Mouse (Mus musculus) neural tube, embryonic 15.5 days (tissue): Measurements from ENCODE around the gene Ctsz. TPM values are rescaled to one million over a fixed set of nuclear protein-coding genes. Genes with fewer than 3 reads are reported as not detected.

Source experiments
- ATAC-seq: fragments of 200-750 bp; cut with Nextera tagmentation; 2 replicates; pipeline ENCODE4 v1.8.0; 2017; ENCODE audit warnings: mild to moderate bottlenecking, moderate TSS enrichment, moderate library complexity; ENCODE audit not compliant: low FRiP score
- H3K27ac ChIP-seq: fragments of 300-500 bp; sonication (generic); replicated peaks from 2 replicates; pipeline ENCODE4 v1.5.1; 2015; ENCODE audit warnings: mild to moderate bottlenecking, inconsistent platforms
- H3K27me3 ChIP-seq: fragments of 300-500 bp; sonication (generic); replicated peaks from 2 replicates; pipeline ENCODE4 v1.6.1; 2015; ENCODE audit warnings: inconsistent platforms
- H3K36me3 ChIP-seq: fragments of 300-500 bp; sonication (generic); 2 replicates; pipeline ENCODE4 v1.6.1; 2015; ENCODE audit warnings: inconsistent platforms
- H3K4me1 ChIP-seq: fragments of 300-500 bp; sonication (generic); 2 replicates; pipeline ENCODE4 v1.6.1; 2015; ENCODE audit warnings: inconsistent platforms
- H3K4me2 ChIP-seq: fragments of 300-500 bp; sonication (generic); 2 replicates; pipeline ENCODE4 v1.6.1; 2015; ENCODE audit warnings: inconsistent platforms, mild to moderate bottlenecking, moderate library complexity
- H3K4me3 ChIP-seq: fragments of 300-500 bp; sonication (generic); replicated peaks from 2 replicates; pipeline ENCODE4 v1.5.1; 2015; ENCODE audit warnings: mild to moderate bottlenecking, inconsistent platforms
- H3K9ac ChIP-seq: fragments of 300-500 bp; sonication (generic); replicated peaks from 2 replicates; pipeline ENCODE4 v1.6.1; 2015; ENCODE audit warnings: mild to moderate bottlenecking, inconsistent platforms
- H3K9me3 ChIP-seq: fragments of 300-500 bp; sonication (generic); replicated peaks from 2 replicates; pipeline ENCODE4 v1.6.1; 2016; ENCODE audit warnings: inconsistent platforms
- WGBS: fragments of 180-500 bp; shearing (Covaris S2); methylation state at CpG from one replicate; pipeline ENCODE4 v1.1.7; 2015; ENCODE audit warnings: mixed read lengths; 5-methylcytosine and 5-hydroxymethylcytosine counted together
- polyA plus RNA-seq: library from polyadenylated mRNA; unstranded; fragments of >200 nt; fragmentation: Nextera tagmentation; extraction: Ambion mirVana; gene quantifications from 2 replicates; pipeline ENCODE4 v1.2.1, GENCODE M21; 2015

Gene Ctsz
- polyA plus RNA-seq, 1 experiment from 2014 or later, result 85.7 TPM

DNA sequence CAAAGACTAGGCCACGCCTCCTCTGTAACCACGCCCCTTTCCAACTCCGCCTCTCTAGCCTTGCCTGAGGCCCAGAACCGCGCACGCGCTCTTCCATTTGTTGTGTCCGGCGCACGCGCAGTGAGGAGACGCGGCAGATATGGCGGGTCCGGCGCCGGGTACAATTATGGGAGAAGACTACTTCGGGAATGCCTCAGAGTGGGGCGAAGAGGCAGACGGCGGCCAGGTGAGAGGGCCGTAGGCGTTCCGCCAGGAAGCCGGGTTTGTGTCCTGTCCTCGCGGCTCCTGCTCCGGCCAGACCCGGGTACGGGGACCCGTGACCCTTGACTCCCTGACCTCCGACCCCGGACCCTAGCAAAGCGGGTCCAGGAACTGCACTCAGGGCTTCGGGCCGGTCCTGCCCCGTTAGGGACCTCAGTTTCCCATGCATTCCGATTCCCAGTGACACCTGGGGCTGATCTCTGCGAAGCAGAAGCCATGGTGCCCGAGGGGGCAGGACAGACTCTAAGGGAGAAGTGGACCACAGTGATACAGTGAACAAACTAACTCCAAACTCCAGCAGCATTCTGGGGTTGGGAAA is 23.0 kb downstream of the Ctsz start, which contains the start of gene Nelfcd:
Nelfcd (plus strand) TSS at position 74 of the 580 bp plus-strand sequence.
- H3K4me3 ChIP-seq, result peak within 1 kb of the TSS; percentile 64
- peak; percentile 96 for ATAC-seq
- H3K27ac ChIP-seq, result no peak within 1 kb of the TSS
- H3K9ac ChIP-seq, result peak within 1 kb of the TSS; percentile 60
- H3K36me3 ChIP-seq, result no peaks in the 10 kb centered on the region
- peaks cover 14% of the 10 kb centered on the region for H3K4me1 ChIP-seq
- peak within 1 kb of the TSS; percentile 88 for H3K4me2 ChIP-seq
- H3K9me3 ChIP-seq, result no peaks in the 10 kb centered on the region
- H3K27me3 ChIP-seq, result no peaks in the 10 kb centered on the region
- WGBS, result under 1% methylated on average over 40 of the region's 40 CpGs

GRCm38 (mm10) chr2:174415001-174415730 is 23.7 kb downstream of the Ctsz start:
- Histone ChIP-seq H3K27me3 (no peaks in the 10 kb centered on the region), H3K9me3 (no peaks in the 10 kb centered on the region), H3K9ac (no peak overlapping the region), H3K4me2 (peak overlapping the region; percentile 88), H3K4me1 (peaks cover 14% of the 10 kb centered on the region), H3K27ac (no peak overlapping the region), H3K36me3 (no peaks in the 10 kb centered on the region), H3K4me3 (peak overlapping the region; percentile 64)
- ATAC-seq, result peak; percentile 35
- 46% methylated on average over 18 of the region's 18 CpGs for WGBS

DNA sequence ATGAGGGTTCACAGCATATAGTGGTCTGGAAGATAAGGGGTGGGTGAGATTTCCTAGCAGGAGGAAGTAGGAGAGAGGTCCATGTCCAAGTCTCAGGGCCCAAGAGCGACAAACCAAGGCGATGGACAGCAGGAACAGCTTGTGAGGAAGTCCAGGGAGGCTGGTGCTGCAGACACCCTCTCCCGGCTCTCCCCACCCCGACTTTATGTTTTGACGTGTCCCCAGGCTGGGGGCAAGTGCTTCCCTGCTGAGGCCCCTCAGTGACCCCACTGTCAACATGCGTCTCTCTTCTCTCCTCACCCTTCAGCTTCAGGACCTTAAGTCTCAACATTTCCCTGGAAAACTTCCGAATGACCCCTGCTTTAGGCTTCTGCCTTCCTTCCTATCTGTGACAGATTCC is 25.7 kb downstream of the Ctsz start:
- Histone ChIP-seq H3K4me2 (no peak overlapping the region), H3K4me3 (no peak overlapping the region), H3K36me3 (no peaks in the 10 kb centered on the region), H3K9me3 (no peaks in the 10 kb centered on the region), H3K27me3 (no peaks in the 10 kb centered on the region), H3K9ac (no peak overlapping the region), H3K4me1 (peaks cover 14% of the 10 kb centered on the region), H3K27ac (no peak overlapping the region)
- 81% methylated on average over 7 of the region's 7 CpGs for WGBS
- no peak for ATAC-seq

GRCm38 (mm10) chr2:174410222-174410621 is 28.6 kb downstream of the Ctsz start:
- H3K9me3 ChIP-seq, result no peaks in the 10 kb centered on the region
- H3K36me3 ChIP-seq, result no peaks in the 10 kb centered on the region
- no peaks in the 10 kb centered on the region for H3K4me1 ChIP-seq
- no peak overlapping the region for H3K4me2 ChIP-seq
- 34% methylated on average over 2 of the region's 2 CpGs for WGBS
- H3K27me3 ChIP-seq, result no peaks in the 10 kb centered on the region
- H3K9ac ChIP-seq, result no peak overlapping the region
- no peak overlapping the region for H3K4me3 ChIP-seq
- no peak overlapping the region for H3K27ac ChIP-seq
- ATAC-seq, result no peak

DNA sequence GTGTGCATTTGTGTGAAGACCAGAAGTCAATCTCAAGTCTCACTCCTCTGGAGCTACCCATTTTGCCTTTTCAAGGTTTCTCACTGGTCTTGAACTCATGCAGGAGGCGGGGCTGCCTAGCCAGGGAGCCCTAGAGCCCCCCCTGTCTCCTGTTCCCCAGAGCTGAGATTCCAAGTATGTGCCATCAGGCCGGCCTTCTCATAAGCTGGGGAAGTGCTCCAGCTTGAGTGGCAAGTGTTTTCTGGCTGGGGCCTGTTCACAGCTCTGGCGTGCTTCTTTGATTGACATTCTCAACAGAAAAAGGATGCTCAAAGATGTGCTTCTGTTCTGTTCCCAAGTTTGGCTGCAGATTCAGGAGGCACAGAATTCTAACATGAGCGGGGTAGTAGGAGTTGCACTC is 38.4 kb downstream of the Ctsz start:
- Histone ChIP-seq H3K27me3 (no peaks in the 10 kb centered on the region), H3K4me2 (no peak overlapping the region), H3K27ac (no peak overlapping the region), H3K4me3 (no peak overlapping the region), H3K36me3 (no peaks in the 10 kb centered on the region), H3K4me1 (no peaks in the 10 kb centered on the region), H3K9me3 (no peaks in the 10 kb centered on the region), H3K9ac (no peak overlapping the region)
- ATAC-seq, result no peak
- WGBS, result 86% methylated on average over 4 of the region's 4 CpGs

- Histone ChIP-seq H3K36me3 (no peaks in the 10 kb centered on the region), H3K27me3 (no peaks in the 10 kb centered on the region), H3K9me3 (no peaks in the 10 kb centered on the region), H3K4me2 (no peak overlapping the region), H3K27ac (no peak overlapping the region), H3K4me3 (no peak overlapping the region), H3K9ac (no peak overlapping the region), H3K4me1 (no peaks in the 10 kb centered on the region)
- WGBS, result 89% methylated on average over 6 of the region's 6 CpGs
- no peak for ATAC-seq
Observed at GRCm38 (mm10) chr2:174397881-174398280, 41.0 kb downstream of the Ctsz start.

DNA sequence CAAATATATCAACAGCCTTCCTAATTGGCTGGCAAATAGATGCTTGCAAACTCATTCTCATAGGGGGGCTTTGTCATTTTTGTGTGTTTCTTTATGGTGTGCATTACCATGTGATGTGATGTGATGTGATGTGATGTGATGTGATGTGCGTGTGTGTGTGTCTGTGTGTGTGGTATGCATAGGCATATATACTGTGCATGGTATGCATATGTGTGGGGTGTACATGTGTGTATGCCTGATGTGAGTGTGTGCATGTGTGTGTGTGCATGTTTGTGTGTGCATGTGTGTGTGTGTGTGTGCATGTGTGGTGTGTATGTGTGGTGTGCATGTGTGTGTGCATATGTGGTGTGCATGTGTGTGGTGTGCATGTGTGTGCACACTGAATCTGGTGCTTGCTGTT is 41.8 kb downstream of the Ctsz start:
- no peak overlapping the region for H3K4me3 ChIP-seq
- no peak for ATAC-seq
- H3K9me3 ChIP-seq, result 0 out of 2 replicates have a peak, but pooled peaks cover 2% of the 10 kb centered on the region
- no peaks in the 10 kb centered on the region for H3K36me3 ChIP-seq
- H3K9ac ChIP-seq, result no peak overlapping the region
- no peak overlapping the region for H3K4me2 ChIP-seq
- WGBS, result 96% methylated on average over 1 of the region's 1 CpGs
- H3K27me3 ChIP-seq, result no peaks in the 10 kb centered on the region
- H3K4me1 ChIP-seq, result no peaks in the 10 kb centered on the region
- no peak overlapping the region for H3K27ac ChIP-seq

DNA sequence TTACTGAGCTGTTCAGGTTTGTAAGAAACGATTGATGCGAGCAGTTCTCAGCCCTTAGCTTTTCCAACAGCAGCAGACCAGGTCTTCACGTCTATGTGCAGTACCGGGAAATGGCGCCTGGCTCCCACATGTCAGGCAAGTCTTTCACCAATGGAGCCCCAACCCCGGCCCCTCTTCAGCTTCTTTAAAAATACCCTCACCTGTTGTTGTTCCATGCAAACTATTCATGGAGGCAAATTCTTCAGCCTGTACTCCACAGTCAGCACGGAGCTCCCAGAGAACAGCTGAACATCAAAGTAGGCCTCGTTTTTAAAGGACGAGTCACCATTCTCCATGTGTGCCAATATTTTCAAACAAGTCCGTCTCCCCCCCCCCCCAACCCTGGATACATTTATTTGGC is 42.2 kb downstream of the Ctsz start:
- Histone ChIP-seq H3K4me1 (no peaks in the 10 kb centered on the region), H3K27me3 (no peaks in the 10 kb centered on the region), H3K36me3 (no peaks in the 10 kb centered on the region), H3K9ac (no peak overlapping the region), H3K27ac (no peak overlapping the region), H3K4me2 (no peak overlapping the region), H3K4me3 (no peak overlapping the region), H3K9me3 (0 out of 2 replicates have a peak, but pooled peaks cover 4% of the 10 kb centered on the region)
- ATAC-seq, result no peak
- WGBS, result 92% methylated on average over 10 of the region's 10 CpGs

DNA sequence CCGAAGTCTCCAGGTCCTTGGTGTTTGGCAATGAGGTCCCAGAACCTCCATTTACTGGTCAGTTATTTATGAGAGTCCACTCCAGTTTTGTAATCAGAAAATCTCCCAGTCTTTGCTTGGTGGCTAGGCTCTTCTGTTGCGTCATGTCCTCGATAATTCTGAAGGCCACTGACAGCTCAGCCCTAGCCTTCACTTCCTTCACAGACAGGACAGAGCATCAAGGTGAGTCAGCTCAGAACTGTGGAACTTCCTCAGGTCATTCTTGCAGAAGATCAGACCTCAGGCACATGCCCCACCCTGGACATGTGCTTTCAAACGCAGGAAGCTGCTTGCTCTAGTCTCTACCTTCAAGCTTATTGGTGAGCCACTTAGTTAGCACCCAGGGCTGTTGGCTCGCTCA is 45.5 kb downstream of the Ctsz start:
- H3K27ac ChIP-seq, result no peak overlapping the region
- 89% methylated on average over 5 of the region's 5 CpGs for WGBS
- no peaks in the 10 kb centered on the region for H3K4me1 ChIP-seq
- no peak for ATAC-seq
- no peak overlapping the region for H3K4me2 ChIP-seq
- no peak overlapping the region for H3K4me3 ChIP-seq
- no peaks in the 10 kb centered on the region for H3K36me3 ChIP-seq
- no peaks in the 10 kb centered on the region for H3K27me3 ChIP-seq
- no peak overlapping the region for H3K9ac ChIP-seq
- peaks cover 4% of the 10 kb centered on the region; the same call in 1 of the 2 replicates for H3K9me3 ChIP-seq

DNA sequence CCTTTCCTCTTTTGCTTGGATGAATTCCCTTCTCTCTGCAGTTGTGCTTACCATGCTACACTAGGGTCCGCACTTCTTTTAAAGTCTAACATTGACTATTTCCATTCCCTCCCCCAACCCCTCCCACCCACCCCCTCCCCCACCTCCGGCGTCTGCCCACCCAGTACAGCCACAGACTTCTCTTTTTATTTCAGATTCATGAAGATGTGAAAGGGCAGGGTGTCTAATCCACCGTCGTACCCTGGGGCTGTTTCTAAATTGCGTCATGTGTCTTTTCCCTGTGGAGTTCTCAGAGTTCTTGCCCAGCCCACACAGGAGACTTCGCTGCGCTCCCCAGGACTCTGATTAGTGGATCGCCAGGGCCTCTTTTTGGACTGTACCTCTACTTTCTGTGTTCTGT is 46.3 kb downstream of the Ctsz start:
- Histone ChIP-seq H3K4me3 (no peak overlapping the region), H3K27ac (no peak overlapping the region), H3K9ac (no peak overlapping the region), H3K4me1 (no peaks in the 10 kb centered on the region), H3K27me3 (no peaks in the 10 kb centered on the region), H3K9me3 (peaks cover 4% of the 10 kb centered on the region; the same call in 1 of the 2 replicates), H3K4me2 (no peak overlapping the region), H3K36me3 (no peaks in the 10 kb centered on the region)
- no peak for ATAC-seq
- WGBS, result 72% methylated on average over 9 of the region's 9 CpGs

DNA sequence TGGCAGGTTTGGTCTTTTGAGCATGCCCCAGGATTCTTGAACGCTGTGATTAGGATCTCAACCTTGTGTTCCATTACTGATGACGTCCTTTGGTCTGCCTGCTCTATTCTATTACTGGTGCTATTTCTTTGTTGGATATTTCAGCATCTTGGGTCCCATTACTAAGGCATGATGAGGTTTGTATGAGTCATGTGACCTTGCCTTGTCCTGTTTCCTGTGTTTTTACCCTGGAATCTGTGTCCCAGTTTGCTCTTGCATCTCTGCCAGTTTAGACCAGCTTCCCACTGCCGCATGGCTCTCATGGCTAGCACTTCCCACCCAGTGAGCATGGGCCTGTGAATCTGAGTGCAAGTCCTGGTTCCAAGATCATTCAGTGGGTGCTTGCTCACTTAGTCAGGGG is 46.9 kb downstream of the Ctsz start:
- no peak for ATAC-seq
- WGBS, result 94% methylated on average over 3 of the region's 3 CpGs

GRCm38 (mm10) chr2:174381021-174381420 is 57.8 kb downstream of the Ctsz start:
- H3K4me3 ChIP-seq, result no peak overlapping the region
- H3K4me2 ChIP-seq, result no peak overlapping the region
- no peak for ATAC-seq
- H3K36me3 ChIP-seq, result no peaks in the 10 kb centered on the region
- 91% methylated on average over 9 of the region's 9 CpGs for WGBS
- H3K27ac ChIP-seq, result no peak overlapping the region
- H3K27me3 ChIP-seq, result no peaks in the 10 kb centered on the region
- no peaks in the 10 kb centered on the region for H3K4me1 ChIP-seq
- no peak overlapping the region for H3K9ac ChIP-seq
- no peaks in the 10 kb centered on the region for H3K9me3 ChIP-seq

More for the DNA sequence above, 46.9 kb downstream of the Ctsz start:
- no peaks in the 10 kb centered on the region for H3K27me3 ChIP-seq
- no peak overlapping the region for H3K4me3 ChIP-seq
- H3K4me1 ChIP-seq, result no peaks in the 10 kb centered on the region
- no peak overlapping the region for H3K27ac ChIP-seq
- H3K9ac ChIP-seq, result no peak overlapping the region
- peaks cover 4% of the 10 kb centered on the region; the same call in 1 of the 2 replicates for H3K9me3 ChIP-seq
- no peak overlapping the region for H3K4me2 ChIP-seq
- no peaks in the 10 kb centered on the region for H3K36me3 ChIP-seq
